Mouse (Mus musculus) midbrain, embryonic 11.5 days (tissue): ENCODE measurements around the gene Tmem176b. TPM values are rescaled to one million over a fixed set of nuclear protein-coding genes. Genes with fewer than 3 reads are reported as not detected.

Experiments used
- ATAC-seq: fragments of 200-750 bp; cut with Nextera tagmentation; 2 replicates; pipeline ENCODE4 v1.8.0; 2017; ENCODE audit warnings: moderate TSS enrichment, moderate library complexity; ENCODE audit not compliant: low FRiP score
- DNase-seq: peaks from one replicate; pipeline ENCODE4 v3.0.0; 2015; ENCODE audit warnings: low spot score; ENCODE audit errors: missing footprints
- H3K27ac ChIP-seq: fragments of 300-500 bp; sonication (generic); 2 replicates; pipeline ENCODE4 v1.5.1; 2014; ENCODE audit warnings: low read depth, low read length
- H3K27me3 ChIP-seq: fragments of 300-500 bp; sonication (generic); 2 replicates; pipeline ENCODE4 v1.6.1; 2014; ENCODE audit warnings: mild to moderate bottlenecking, low read length, moderate library complexity, mixed read lengths; ENCODE audit not compliant: control insufficient read depth, insufficient read depth
- H3K36me3 ChIP-seq: fragments of 300-500 bp; sonication (generic); 2 replicates; pipeline ENCODE4 v1.6.1; 2014; ENCODE audit warnings: mild to moderate bottlenecking, low read length, moderate library complexity, mixed read lengths; ENCODE audit not compliant: control insufficient read depth, insufficient read depth
- H3K4me1 ChIP-seq: fragments of 300-500 bp; sonication (generic); 2 replicates; pipeline ENCODE4 v1.6.1; 2014; ENCODE audit warnings: low read length; ENCODE audit not compliant: control insufficient read depth, insufficient read depth
- H3K4me2 ChIP-seq: fragments of 300-500 bp; sonication (generic); 2 replicates; pipeline ENCODE4 v1.6.1; 2014; ENCODE audit warnings: mild to moderate bottlenecking, moderate library complexity
- H3K4me3 ChIP-seq: fragments of 300-500 bp; sonication (generic); 2 replicates; pipeline ENCODE4 v1.5.1; 2014; ENCODE audit warnings: low read depth, low read length
- H3K9ac ChIP-seq: fragments of 300-500 bp; sonication (generic); 2 replicates; pipeline ENCODE4 v1.6.1; 2014; ENCODE audit warnings: low read length
- H3K9me3 ChIP-seq: fragments of 300-500 bp; sonication (generic); 2 replicates; pipeline ENCODE4 v1.6.1; 2016; ENCODE audit warnings: low read length; ENCODE audit not compliant: control insufficient read depth
- WGBS: fragments of 180-500 bp; shearing (Covaris S2); extraction: QIAGEN DNeasy Blood & Tissue Kit; methylation state at CpG from one replicate; pipeline ENCODE4 v1.1.7; 2014; 5-methylcytosine and 5-hydroxymethylcytosine counted together
- polyA plus RNA-seq: library from polyadenylated mRNA; unstranded; fragments of >200 nt; fragmentation: Nextera tagmentation; extraction: Ambion mirVana; gene quantifications from 2 replicates; pipeline ENCODE4 v1.2.1, GENCODE M21; 2014

Tmem176b gene
- polyA plus RNA-seq, 1 experiment from 2014 or later = 58.8 TPM

DNA sequence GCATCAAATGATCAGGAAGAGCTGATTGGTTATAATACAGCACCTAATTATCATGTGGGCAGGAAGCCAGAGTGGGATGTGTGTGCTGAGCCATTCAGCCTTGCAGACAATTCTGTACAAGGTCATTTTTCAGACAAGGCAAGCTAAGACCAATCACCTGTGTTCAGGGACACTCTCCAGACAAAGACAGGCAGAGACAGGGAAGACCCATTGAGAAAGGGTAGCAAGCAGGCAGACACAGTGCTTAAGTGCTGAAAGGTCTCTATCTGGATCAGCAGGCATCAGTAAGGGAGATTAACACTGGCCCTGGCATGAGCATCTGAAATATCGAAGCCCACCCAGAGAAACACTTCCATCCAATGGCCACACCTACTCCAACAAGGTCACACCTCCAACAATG lies 56.9 kb downstream of the Tmem176b start:
- H3K36me3 ChIP-seq = no peaks in the 10 kb centered on the region
- no peak overlapping the region for H3K4me2 ChIP-seq
- no peaks in the 10 kb centered on the region for H3K4me1 ChIP-seq
- ATAC-seq (no peak), DNase-seq (no peak)
- WGBS = 90% methylated on average over 1 of the region's 1 CpGs
- no peak overlapping the region for H3K4me3 ChIP-seq
- no peaks in the 10 kb centered on the region for H3K27me3 ChIP-seq
- no peaks in the 10 kb centered on the region for H3K9me3 ChIP-seq
- no peak overlapping the region for H3K27ac ChIP-seq
- H3K9ac ChIP-seq = no peak overlapping the region

Other genes with a start within 250 kb of the Tmem176b start
- gene Repin1, start 247.6 kb downstream of the Tmem176b start, polyA plus RNA-seq = 39.9 and 44.1 TPM in 2 replicates
- gene Gm44965, start 247.6 kb downstream of the Tmem176b start, polyA plus RNA-seq = not detected in 2 replicates
- 7.8 and 9.3 TPM in 2 replicates for gene Zfp775, start 239.4 kb downstream of the Tmem176b start, polyA plus RNA-seq
- 0.52 and 0.82 TPM in 2 replicates for gene AI854703, start 214.7 kb downstream of the Tmem176b start, polyA plus RNA-seq
- gene Gimap8, start 194.3 kb downstream of the Tmem176b start, polyA plus RNA-seq = 0.18 and 0.25 TPM in 2 replicates
- 2.9 and 3.0 TPM in 2 replicates for gene Gimap9, start 165.4 kb downstream of the Tmem176b start, polyA plus RNA-seq
- gene Gimap4, start 156.9 kb downstream of the Tmem176b start, polyA plus RNA-seq = 4.8 and 5.6 TPM in 2 replicates
- gene Gimap6, start 133.3 kb downstream of the Tmem176b start, polyA plus RNA-seq = 7.1 and 7.3 TPM in 2 replicates
- 0.75 and 1.3 TPM in 2 replicates for gene Gm28053, start 122.9 kb downstream of the Tmem176b start, polyA plus RNA-seq
- gene Gimap7, start 122.9 kb downstream of the Tmem176b start, polyA plus RNA-seq = not detected in 2 replicates
- 4.7 TPM in 2 replicates for gene Gimap1, start 102.4 kb downstream of the Tmem176b start, polyA plus RNA-seq
- gene Gimap5, start 95.3 kb downstream of the Tmem176b start, polyA plus RNA-seq = 0.62 and 0.83 TPM in 2 replicates
- not detected in 2 replicates for gene Gimap3, start 70.6 kb downstream of the Tmem176b start, polyA plus RNA-seq
- 18.9 and 19.6 TPM in 2 replicates for gene Tmem176a, start 577 bp downstream of the Tmem176b start, polyA plus RNA-seq
- 0.10 TPM in 1 of 2 replicates, not detected in the other for gene Aoc1, start 31.4 kb upstream of the Tmem176b start, polyA plus RNA-seq
- gene 1600015I10Rik, start 88.4 kb upstream of the Tmem176b start, polyA plus RNA-seq = not detected in 2 replicates
- gene Doxl2, start 133.5 kb upstream of the Tmem176b start, polyA plus RNA-seq = not detected in 2 replicates
- not detected in 2 replicates for gene Svs1, start 145.4 kb upstream of the Tmem176b start, polyA plus RNA-seq
- 0.74 and 0.94 TPM in 2 replicates for gene Gpnmb, start 195.1 kb upstream of the Tmem176b start, polyA plus RNA-seq
- 59.3 and 63.0 TPM in 2 replicates for gene Malsu1, start 232.3 kb upstream of the Tmem176b start, polyA plus RNA-seq